Mouse (Mus musculus) hindbrain, embryonic 15.5 days (tissue): ENCODE results near the gene Cd34. TPM values are rescaled to one million over a fixed set of nuclear protein-coding genes. Genes with fewer than 3 reads are reported as not detected.

ENCODE experiments used
- ATAC-seq: fragments of 200-750 bp; cut with Nextera tagmentation; 2 replicates; pipeline ENCODE4 v1.8.0; 2017; ENCODE audit warnings: low read depth, moderate number of reproducible peaks, moderate TSS enrichment; ENCODE audit not compliant: low FRiP score
- H3K27ac ChIP-seq: fragments of 300-500 bp; sonication (generic); replicated peaks from 2 replicates; pipeline ENCODE4 v1.5.1; 2015; ENCODE audit warnings: mild to moderate bottlenecking, inconsistent platforms
- H3K27me3 ChIP-seq: fragments of 300-500 bp; sonication (generic); 2 replicates; pipeline ENCODE4 v1.6.1; 2015; ENCODE audit warnings: control low read depth, inconsistent platforms
- H3K36me3 ChIP-seq: fragments of 300-500 bp; sonication (generic); 2 replicates; pipeline ENCODE4 v1.6.1; 2015; ENCODE audit warnings: control low read depth, inconsistent platforms
- H3K4me1 ChIP-seq: fragments of 300-500 bp; sonication (generic); replicated peaks from 2 replicates; pipeline ENCODE4 v1.6.1; 2015; ENCODE audit warnings: control low read depth, inconsistent platforms
- H3K4me2 ChIP-seq: fragments of 300-500 bp; sonication (generic); 2 replicates; pipeline ENCODE4 v1.6.1; 2015; ENCODE audit warnings: moderate library complexity, mild to moderate bottlenecking, inconsistent platforms
- H3K4me3 ChIP-seq: fragments of 300-500 bp; sonication (generic); 2 replicates; pipeline ENCODE4 v1.5.1; 2015; ENCODE audit warnings: mild to moderate bottlenecking, inconsistent platforms
- H3K9ac ChIP-seq: fragments of 300-500 bp; sonication (generic); 2 replicates; pipeline ENCODE4 v1.6.1; 2015; ENCODE audit warnings: inconsistent platforms
- H3K9me3 ChIP-seq: fragments of 300-500 bp; sonication (generic); 2 replicates; pipeline ENCODE4 v1.6.1; 2016; ENCODE audit warnings: control low read depth, inconsistent platforms
- WGBS: fragments of 180-500 bp; shearing (Covaris S2); methylation state at CpG from one replicate; pipeline ENCODE4 v1.1.7; 2015; 5-methylcytosine and 5-hydroxymethylcytosine counted together
- polyA plus RNA-seq: library from polyadenylated mRNA; unstranded; fragments of >200 nt; fragmentation: Nextera tagmentation; extraction: Ambion mirVana; gene quantifications from 2 replicates; pipeline ENCODE4 v1.2.1, GENCODE M21; 2015

The Cd34 gene
- polyA plus RNA-seq = 30.5 and 32.7 TPM in 2 replicates

GRCm38 (mm10) chr1:194938715-194939114, at the start of gene Cd34:
Gene Cd34, plus strand, starts transcription at chr1:194938819.
- H3K4me2 ChIP-seq = peak within 1 kb of the TSS; percentile 83
- 1% methylated on average over 26 of the region's 26 CpGs for WGBS
- ATAC-seq = peak; percentile 84
- no peaks in the 10 kb centered on the region for H3K9me3 ChIP-seq
- H3K27me3 ChIP-seq = 0 out of 2 replicates have a peak, but pooled peaks cover 8% of the 10 kb centered on the region
- peaks cover 7% of the 10 kb centered on the region; the same call in 1 of the 2 replicates for H3K4me1 ChIP-seq
- H3K9ac ChIP-seq = peak within 1 kb of the TSS; percentile 6
- no peaks in the 10 kb centered on the region for H3K36me3 ChIP-seq
- H3K27ac ChIP-seq = no peak within 1 kb of the TSS
- H3K4me3 ChIP-seq = peak within 1 kb of the TSS; percentile 41

- Histone ChIP-seq H3K27ac (no peak overlapping the region), H3K4me3 (no peak overlapping the region), H3K27me3 (no peaks in the 10 kb centered on the region), H3K36me3 (no peaks in the 10 kb centered on the region), H3K9me3 (no peaks in the 10 kb centered on the region), H3K4me1 (no peaks in the 10 kb centered on the region), H3K9ac (no peak overlapping the region), H3K4me2 (no peak overlapping the region)
- ATAC-seq = no peak
- WGBS = 68% methylated on average over 1 of the region's 1 CpGs
Observed at GRCm38 (mm10) chr1:194894513-194894912, 44.1 kb upstream of the Cd34 start.

GRCm38 (mm10) chr1:194895287-194895686, 43.3 kb upstream of the Cd34 start:
- Histone ChIP-seq H3K36me3 (no peaks in the 10 kb centered on the region), H3K9me3 (no peaks in the 10 kb centered on the region), H3K9ac (no peak overlapping the region), H3K4me2 (no peak overlapping the region), H3K27me3 (no peaks in the 10 kb centered on the region), H3K27ac (no peak overlapping the region), H3K4me3 (no peak overlapping the region), H3K4me1 (no peaks in the 10 kb centered on the region)
- WGBS = 84% methylated on average over 3 of the region's 3 CpGs
- ATAC-seq = no peak

GRCm38 (mm10) chr1:194901075-194901474, 37.5 kb upstream of the Cd34 start:
- Histone ChIP-seq H3K4me3 (no peak overlapping the region), H3K9ac (no peak overlapping the region), H3K4me1 (no peaks in the 10 kb centered on the region)

GRCm38 (mm10) chr1:194901826-194902225, 36.8 kb upstream of the Cd34 start:
- Histone ChIP-seq H3K27me3 (no peaks in the 10 kb centered on the region), H3K9ac (no peak overlapping the region), H3K4me1 (no peaks in the 10 kb centered on the region), H3K4me2 (no peak overlapping the region), H3K4me3 (no peak overlapping the region), H3K27ac (no peak overlapping the region), H3K9me3 (no peaks in the 10 kb centered on the region), H3K36me3 (no peaks in the 10 kb centered on the region)
- no peak for ATAC-seq
- 93% methylated on average over 1 of the region's 1 CpGs for WGBS

More at GRCm38 (mm10) chr1:194901075-194901474, 37.5 kb upstream of the Cd34 start:
- no peak for ATAC-seq
- no peaks in the 10 kb centered on the region for H3K9me3 ChIP-seq
- H3K4me2 ChIP-seq = no peak overlapping the region
- no peaks in the 10 kb centered on the region for H3K36me3 ChIP-seq
- no peaks in the 10 kb centered on the region for H3K27me3 ChIP-seq
- H3K27ac ChIP-seq = no peak overlapping the region

GRCm38 (mm10) chr1:194908956-194909355, 29.7 kb upstream of the Cd34 start:
- ATAC-seq = no peak
- H3K9ac ChIP-seq = no peak overlapping the region
- no peak overlapping the region for H3K27ac ChIP-seq
- no peaks in the 10 kb centered on the region for H3K27me3 ChIP-seq
- H3K36me3 ChIP-seq = no peaks in the 10 kb centered on the region
- no peaks in the 10 kb centered on the region for H3K9me3 ChIP-seq
- no peak overlapping the region for H3K4me2 ChIP-seq
- H3K4me3 ChIP-seq = no peak overlapping the region
- no peaks in the 10 kb centered on the region for H3K4me1 ChIP-seq

GRCm38 (mm10) chr1:194925753-194926350, 12.8 kb upstream of the Cd34 start:
- no peaks in the 10 kb centered on the region for H3K9me3 ChIP-seq
- no peaks in the 10 kb centered on the region for H3K36me3 ChIP-seq
- H3K27ac ChIP-seq = no peak overlapping the region
- H3K27me3 ChIP-seq = no peaks in the 10 kb centered on the region
- no peak for ATAC-seq
- no peak overlapping the region for H3K9ac ChIP-seq
- no peak overlapping the region for H3K4me2 ChIP-seq
- H3K4me1 ChIP-seq = no peaks in the 10 kb centered on the region
- 86% methylated on average over 1 of the region's 1 CpGs for WGBS
- no peak overlapping the region for H3K4me3 ChIP-seq

- H3K27ac ChIP-seq = no peak overlapping the region
- H3K4me3 ChIP-seq = no peak overlapping the region
- H3K36me3 ChIP-seq = no peaks in the 10 kb centered on the region
- no peaks in the 10 kb centered on the region for H3K9me3 ChIP-seq
- no peak overlapping the region for H3K9ac ChIP-seq
- H3K4me2 ChIP-seq = no peak overlapping the region
- H3K4me1 ChIP-seq = no peaks in the 10 kb centered on the region
- 76% methylated on average over 3 of the region's 3 CpGs for WGBS
- ATAC-seq = no peak
- H3K27me3 ChIP-seq = no peaks in the 10 kb centered on the region
Observed at GRCm38 (mm10) chr1:194927887-194928286, 10.7 kb upstream of the Cd34 start.

- Histone ChIP-seq H3K9ac (no peak overlapping the region), H3K4me3 (no peak overlapping the region), H3K27ac (no peak overlapping the region), H3K9me3 (no peaks in the 10 kb centered on the region), H3K36me3 (no peaks in the 10 kb centered on the region), H3K27me3 (no peaks in the 10 kb centered on the region), H3K4me2 (no peak overlapping the region), H3K4me1 (no peaks in the 10 kb centered on the region)
- no peak for ATAC-seq
- WGBS = 74% methylated on average over 2 of the region's 2 CpGs
Observed at GRCm38 (mm10) chr1:194929275-194929971, 9.2 kb upstream of the Cd34 start.

GRCm38 (mm10) chr1:194929972-194930355, 8.7 kb upstream of the Cd34 start:
- no peak overlapping the region for H3K4me3 ChIP-seq
- H3K36me3 ChIP-seq = no peaks in the 10 kb centered on the region
- ATAC-seq = no peak
- H3K9ac ChIP-seq = no peak overlapping the region
- 73% methylated on average over 1 of the region's 1 CpGs for WGBS
- H3K4me1 ChIP-seq = no peaks in the 10 kb centered on the region
- H3K27ac ChIP-seq = no peak overlapping the region
- H3K4me2 ChIP-seq = no peak overlapping the region
- no peaks in the 10 kb centered on the region for H3K27me3 ChIP-seq
- H3K9me3 ChIP-seq = no peaks in the 10 kb centered on the region

GRCm38 (mm10) chr1:194930706-194931105, 7.9 kb upstream of the Cd34 start:
- Histone ChIP-seq H3K4me3 (no peak overlapping the region), H3K9me3 (no peaks in the 10 kb centered on the region), H3K27ac (no peak overlapping the region), H3K36me3 (no peaks in the 10 kb centered on the region), H3K9ac (no peak overlapping the region), H3K4me1 (no peaks in the 10 kb centered on the region), H3K27me3 (no peaks in the 10 kb centered on the region), H3K4me2 (no peak overlapping the region)
- no peak for ATAC-seq

- Histone ChIP-seq H3K4me2 (no peak overlapping the region), H3K4me1 (peaks cover 7% of the 10 kb centered on the region; the same call in 1 of the 2 replicates), H3K9me3 (no peaks in the 10 kb centered on the region), H3K27ac (no peak overlapping the region), H3K36me3 (no peaks in the 10 kb centered on the region), H3K4me3 (no peak overlapping the region), H3K9ac (no peak overlapping the region), H3K27me3 (0 out of 2 replicates have a peak, but pooled peaks cover 8% of the 10 kb centered on the region)
- WGBS = 48% methylated on average over 1 of the region's 1 CpGs
- ATAC-seq = no peak
Observed at GRCm38 (mm10) chr1:194935351-194935750, 3.3 kb upstream of the Cd34 start.
